ENCODE assay signal across 8 mouse cellular contexts in the genomic region with DNA sequence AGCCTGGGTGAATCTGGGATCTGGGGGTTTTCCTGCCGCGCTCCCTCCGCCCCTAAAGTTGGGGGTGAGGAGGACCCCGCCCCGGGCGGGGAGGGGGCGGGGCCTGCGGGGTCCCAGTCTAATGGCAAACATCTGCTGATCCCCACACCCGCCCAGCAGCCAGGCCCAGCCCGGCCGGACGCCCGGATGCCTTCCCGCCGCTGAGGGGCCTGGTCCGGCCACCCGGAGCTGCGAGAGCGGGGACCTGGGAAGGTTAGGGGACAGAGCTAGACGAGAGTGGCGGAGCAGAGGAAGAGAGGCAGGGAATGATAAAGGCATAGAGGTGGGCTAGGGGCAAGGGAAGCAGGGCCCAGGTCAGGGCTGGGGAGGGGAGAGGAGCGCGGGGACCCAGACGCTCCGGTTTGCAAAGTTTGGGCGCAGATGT. TPM values are rescaled to one million over a fixed set of nuclear protein-coding genes. Genes with fewer than 3 reads are reported as not detected.
DNase-seq lines count a peak whose midpoint lies in the region; ATAC-seq and TF ChIP-seq lines count a peak whose summit lies in the region.

No protein-coding gene starts in this region.

- H3K4me1 ChIP-seq in intestine, embryonic 15.5 days (replicated peaks): peaks cover 30% of the 10 kb centered on the region
- peaks cover 20% of the 10 kb centered on the region; the same call in 1 of the 2 replicates for H3K4me1 ChIP-seq in liver, postnatal 0 days (ENCODE audit: insufficient read depth)
- peaks cover 37% of the 10 kb centered on the region for H3K4me1 ChIP-seq in neural tube, embryonic 13.5 days (replicated peaks)

- H3K36me3 ChIP-seq in intestine, embryonic 15.5 days: peaks cover 26% of the 10 kb centered on the region
- 0 out of 2 replicates have a peak, but pooled peaks cover 6% of the 10 kb centered on the region for H3K36me3 ChIP-seq in liver, postnatal 0 days (replicated peaks; ENCODE audit: insufficient read depth, low read length)
- peaks cover 14% of the 10 kb centered on the region; the same call in 1 of the 2 replicates for H3K36me3 ChIP-seq in neural tube, embryonic 13.5 days

- H3K9ac ChIP-seq in intestine, embryonic 15.5 days: peak overlapping the region; percentile 80
- peak overlapping the region; percentile 86 for H3K9ac ChIP-seq in liver, postnatal 0 days (replicated peaks)
- H3K9ac ChIP-seq in neural tube, embryonic 13.5 days: peak overlapping the region; percentile 73

- H3K27me3 ChIP-seq in intestine, embryonic 15.5 days (replicated peaks): no peaks in the 10 kb centered on the region
- no peaks in the 10 kb centered on the region for H3K27me3 ChIP-seq in liver, postnatal 0 days (ENCODE audit: insufficient read depth, low read length)
- H3K27me3 ChIP-seq in neural tube, embryonic 13.5 days: peaks cover 5% of the 10 kb centered on the region; the same call in 1 of the 2 replicates

- ATAC-seq in CD4-positive, CD25-positive, alpha-beta regulatory T cell, adult 4 months: no peak
- ATAC-seq in intestine, embryonic 15.5 days: peak; percentile 79
- peak; percentile 46 for ATAC-seq in liver, postnatal 0 days
- peak; percentile 69 for ATAC-seq in neural tube, embryonic 13.5 days (ENCODE audit: low read depth)

- peak; percentile 29 for DNase-seq in CD4-positive, CD25-positive, alpha-beta regulatory T cell, adult 2 months (ENCODE audit: low read depth, low spot score)
- DNase-seq in cerebellum, postnatal 10 days: peak; percentile 41 to 48
- DNase-seq in gastrocnemius, postnatal 36 days: peak; percentile 76 to 77
- DNase-seq in liver, postnatal 0 days: peak; percentile 64
- peak; percentile 70 for DNase-seq in urinary bladder, postnatal 14 days (ENCODE audit: low spot score)

- H3K27ac ChIP-seq in intestine, embryonic 15.5 days: peak overlapping the region; percentile 94
- H3K27ac ChIP-seq in liver, postnatal 0 days (ENCODE audit: low read depth): peak overlapping the region; percentile 89
- peak overlapping the region; percentile 71 for H3K27ac ChIP-seq in neural tube, embryonic 13.5 days (replicated peaks)

- TF ChIP-seq CTCF in liver, postnatal 0 days (IDR thresholded peaks at IDR 0.05; ENCODE audit: low read depth): no peak

- 1% methylated on average over 26 of the region's 26 CpGs for WGBS in intestine, embryonic 15.5 days
- under 1% methylated on average over 23 of the region's 26 CpGs for WGBS in liver, postnatal 0 days (ENCODE audit: insufficient replicate concordance)
- 2% methylated on average over 23 of the region's 26 CpGs for WGBS in neural tube, embryonic 13.5 days

- TF ChIP-seq EP300 in liver, postnatal 0 days (IDR thresholded peaks at IDR 0.05; ENCODE audit: low read depth): no peak

- H3K9me3 ChIP-seq in intestine, embryonic 15.5 days: no peaks in the 10 kb centered on the region
- no peaks in the 10 kb centered on the region for H3K9me3 ChIP-seq in liver, postnatal 0 days (ENCODE audit: low read length)
- H3K9me3 ChIP-seq in neural tube, embryonic 13.5 days: no peaks in the 10 kb centered on the region

- peak overlapping the region; percentile 70 for H3K4me3 ChIP-seq in intestine, embryonic 15.5 days (replicated peaks)
- peak overlapping the region; percentile 76 for H3K4me3 ChIP-seq in liver, postnatal 0 days (ENCODE audit: low read depth, low read length)
- H3K4me3 ChIP-seq in neural tube, embryonic 13.5 days: peak overlapping the region; percentile 61

- H3K4me2 ChIP-seq in intestine, embryonic 15.5 days (replicated peaks): peak overlapping the region; percentile 78
- peak overlapping the region; percentile 85 for H3K4me2 ChIP-seq in liver, postnatal 0 days (ENCODE audit: low read depth, low read length)
- H3K4me2 ChIP-seq in neural tube, embryonic 13.5 days: peak overlapping the region; percentile 76

- intact Hi-C loops in gastrocnemius, postnatal 36 days (cut with DNase I): no loop called here

RNA-seq across cellular contexts. Expression of gene Kank2, which starts 0.6 kb away (rescaled TPM):
- polyA plus RNA-seq in CD4-positive, CD25-positive, alpha-beta regulatory T cell, adult 4 months (2017; shearing (Covaris generic)): not detected
- total RNA-seq in gastrocnemius, postnatal 36 days (2021): 10 to 100 TPM; 12.7 to 13.3 TPM
- polyA plus RNA-seq in intestine, embryonic 15.5 days (2015; fragmentation: Nextera tagmentation; extraction: Ambion mirVana): 16.3 and 16.7 TPM in 2 replicates
- polyA plus RNA-seq in liver, postnatal 0 days (2015; fragmentation: Nextera tagmentation; extraction: Ambion mirVana): 2.8 and 3.7 TPM in 2 replicates
- 5.3 and 5.9 TPM in 2 replicates for polyA plus RNA-seq in neural tube, embryonic 13.5 days (2015; fragmentation: Nextera tagmentation; extraction: Ambion mirVana)

RNA-seq across cellular contexts. Expression of gene Angptl8, which starts 37.4 kb away (rescaled TPM):
- not detected for polyA plus RNA-seq in CD4-positive, CD25-positive, alpha-beta regulatory T cell, adult 4 months (2017; shearing (Covaris generic))
- not detected for total RNA-seq in gastrocnemius, postnatal 36 days (2021)
- polyA plus RNA-seq in intestine, embryonic 15.5 days (2015; fragmentation: Nextera tagmentation; extraction: Ambion mirVana): 8.2 and 12.0 TPM in 2 replicates
- 74.6 and 75.7 TPM in 2 replicates for polyA plus RNA-seq in liver, postnatal 0 days (2015; fragmentation: Nextera tagmentation; extraction: Ambion mirVana)
- polyA plus RNA-seq in neural tube, embryonic 13.5 days (2015; fragmentation: Nextera tagmentation; extraction: Ambion mirVana): 0.46 and 0.72 TPM in 2 replicates

RNA-seq across cellular contexts. Expression of gene Spc24, which starts 37.8 kb away (rescaled TPM):
- 10 to 100 TPM in 1 of 2 experiments, 1 to 10 TPM in 1; 6.5 to 13.5 TPM for polyA plus RNA-seq in CD4-positive, CD25-positive, alpha-beta regulatory T cell, adult 4 months (2017; shearing (Covaris generic))
- 1 to 10 TPM in 1 of 2 experiments, under 1 TPM in 1; 0.64 to 1.8 TPM for total RNA-seq in gastrocnemius, postnatal 36 days (2021)
- polyA plus RNA-seq in intestine, embryonic 15.5 days (2015; fragmentation: Nextera tagmentation; extraction: Ambion mirVana): 94.2 and 107 TPM in 2 replicates
- polyA plus RNA-seq in liver, postnatal 0 days (2015; fragmentation: Nextera tagmentation; extraction: Ambion mirVana): 38.4 and 41.4 TPM in 2 replicates
- 17.5 and 21.0 TPM in 2 replicates for polyA plus RNA-seq in neural tube, embryonic 13.5 days (2015; fragmentation: Nextera tagmentation; extraction: Ambion mirVana)

RNA-seq across cellular contexts. Expression of gene Dock6, which starts 54.5 kb away (rescaled TPM):
- 1 to 10 TPM in 1 of 2 experiments, under 1 TPM in 1; 0.61 to 1.4 TPM for polyA plus RNA-seq in CD4-positive, CD25-positive, alpha-beta regulatory T cell, adult 4 months (2017; shearing (Covaris generic))
- 10 to 100 TPM; 10.1 to 12.5 TPM for total RNA-seq in gastrocnemius, postnatal 36 days (2021)
- 26.9 and 30.7 TPM in 2 replicates for polyA plus RNA-seq in intestine, embryonic 15.5 days (2015; fragmentation: Nextera tagmentation; extraction: Ambion mirVana)
- polyA plus RNA-seq in liver, postnatal 0 days (2015; fragmentation: Nextera tagmentation; extraction: Ambion mirVana): 3.6 and 4.1 TPM in 2 replicates
- 21.3 and 22.8 TPM in 2 replicates for polyA plus RNA-seq in neural tube, embryonic 13.5 days (2015; fragmentation: Nextera tagmentation; extraction: Ambion mirVana)
